Mouse (Mus musculus) left cerebral cortex, adult 8-10 months (tissue): ENCODE data around the gene Olfr1487. TPM values are rescaled to one million over a fixed set of nuclear protein-coding genes. Genes with fewer than 3 reads are reported as not detected.
"Not testable (repeated sequence)": the region's sequence is repeated elsewhere in the genome, so short reads cannot be mapped to it uniquely, and the experiment has no call there.

ENCODE experiments used
- DNase-seq, 2 experiments: peaks; one replicate each; pipeline ENCODE4 v3.0.0; 2022; ENCODE audit warnings: low spot score in 2 of 2
- microRNA-seq, 2 experiments: library from miRNA; unstranded; fragments of <30 nt; microRNA quantifications; one replicate each; pipeline ENCODE4 v1.2.0; 2022
- total RNA-seq, 4 experiments: library from RNA; stranded (reverse); gene quantifications; 2 replicates each; pipeline ENCODE4 v1.2.4; 2022

Olfr1487 gene
- total RNA-seq = not detected

DNA sequence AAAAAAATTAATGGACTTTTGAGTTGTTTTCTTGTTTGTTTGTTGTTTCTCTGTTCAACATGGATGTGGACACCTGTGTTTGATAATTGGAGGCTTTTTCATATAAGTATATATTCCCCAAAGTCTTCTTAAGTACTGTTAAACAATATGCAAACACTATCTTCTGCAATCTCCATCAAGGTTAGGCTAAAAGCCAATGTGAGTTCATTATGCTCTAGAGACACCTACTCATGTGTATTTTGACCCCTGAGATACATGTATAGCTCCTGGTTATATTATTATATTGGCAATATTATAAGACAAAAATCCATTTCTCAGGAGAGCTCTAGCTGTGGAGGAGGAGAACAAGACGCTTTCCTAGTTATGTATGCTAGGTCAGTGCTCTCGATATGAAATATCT, at the start of gene Olfr1487:
Gene Olfr1487 (plus strand): TSS at position 301 of the 400 bp plus-strand sequence.
- DNase-seq = not testable (repeated sequence)

GRCm38 (mm10) chr19:13583211-13583610, 34.0 kb upstream of the Olfr1487 start, which contains the start of gene Olfr1484:
Olfr1484 (plus strand) TSS chr19:13583511.
- DNase-seq = no peak

- no peak for DNase-seq
These were observed 14.1 kb downstream of the Olfr1487 start, which contains the start of gene Olfr1489 for GRCm38 (mm10) chr19:13631321-13631720. Olfr1489 (plus strand) TSS chr19:13631621.

GRCm38 (mm10) chr19:13650791-13651190, 33.6 kb downstream of the Olfr1487 start, which contains the start of gene Olfr1490:
Olfr1490 (plus strand) TSS chr19:13651091.
- DNase-seq = no peak

Small RNA genes within 50 kb of the gene (microRNA-seq; reads per million reads assigned to microRNA genes)
- gene Gm22323 = 0 reads per million in 2 experiments
- gene Gm23931 = 0 reads per million in 2 experiments

Other genes starting within 250 kb of the Olfr1487 start
- gene Olfr1469, start 209.5 kb upstream of the Olfr1487 start, total RNA-seq = not detected
- not detected for gene Olfr1471, start 174.0 kb upstream of the Olfr1487 start, total RNA-seq
- not detected for gene Olfr1472, start 161.3 kb upstream of the Olfr1487 start, total RNA-seq
- gene Olfr1474, start 147.8 kb upstream of the Olfr1487 start, total RNA-seq = not detected
- gene Olfr1475, start 137.2 kb upstream of the Olfr1487 start, total RNA-seq = not detected
- not detected for gene Olfr1477, start 116.8 kb upstream of the Olfr1487 start, total RNA-seq
- gene Olfr1480, start 89.5 kb upstream of the Olfr1487 start, total RNA-seq = not detected
- not detected for gene Olfr1484, start 33.9 kb upstream of the Olfr1487 start, total RNA-seq
- not detected for gene Olfr1489, start 14.2 kb downstream of the Olfr1487 start, total RNA-seq
- gene Olfr1490, start 33.7 kb downstream of the Olfr1487 start, total RNA-seq = not detected
- not detected for gene Olfr1491, start 79.9 kb downstream of the Olfr1487 start, total RNA-seq
- not detected for gene Olfr1493-ps1, start 105.9 kb downstream of the Olfr1487 start, total RNA-seq
- gene Olfr1494, start 122.4 kb downstream of the Olfr1487 start, total RNA-seq = not detected
- gene Olfr1495, start 147.2 kb downstream of the Olfr1487 start, total RNA-seq = not detected
- not detected for gene Olfr1496, start 160.5 kb downstream of the Olfr1487 start, total RNA-seq
- gene Olfr1497, start 180.8 kb downstream of the Olfr1487 start, total RNA-seq = not detected
- gene Olfr1499, start 202.1 kb downstream of the Olfr1487 start, total RNA-seq = not detected
- not detected for gene Olfr1500, start 213.1 kb downstream of the Olfr1487 start, total RNA-seq
- gene Olfr1501, start 233.3 kb downstream of the Olfr1487 start, total RNA-seq = not detected
- gene Olfr1502, start 244.4 kb downstream of the Olfr1487 start, total RNA-seq = not detected